Mouse (Mus musculus): ENCODE results near the gene Pdcd2l.
A peak's percentile ranks its signal among the peaks of the same experiment; 100 is the strongest.

GRCm38 (mm10) chr7:34168470-34169251, 27.8 kb downstream of the Pdcd2l start:
- TF ChIP-seq POLR2A (IDR thresholded peaks at IDR 0.05; ENCODE audit: low read depth, low read length) (peak; percentile 90), CTCF (conservative IDR thresholded peaks at IDR 0.05; ENCODE audit: insufficient read depth, insufficient read length, low read depth, low read length) (no peak)

Data from kidney, adult 2 months (tissue).